Mouse (Mus musculus) urinary bladder, postnatal 4 days (tissue): ENCODE measurements around the gene Ahcyl1.

Experiments used
- DNase-seq, 2 experiments: peaks; one replicate each; pipeline ENCODE4 v3.0.0; 2021 to 2022; ENCODE audit warnings: low spot score in 2 of 2

Gene Ahcyl1

GRCm38 (mm10) chr3:107703675-107704370 is 7.5 kb upstream of the Ahcyl1 start:
- peak in 1 of 2 experiments; percentile 24 for DNase-seq

DNA sequence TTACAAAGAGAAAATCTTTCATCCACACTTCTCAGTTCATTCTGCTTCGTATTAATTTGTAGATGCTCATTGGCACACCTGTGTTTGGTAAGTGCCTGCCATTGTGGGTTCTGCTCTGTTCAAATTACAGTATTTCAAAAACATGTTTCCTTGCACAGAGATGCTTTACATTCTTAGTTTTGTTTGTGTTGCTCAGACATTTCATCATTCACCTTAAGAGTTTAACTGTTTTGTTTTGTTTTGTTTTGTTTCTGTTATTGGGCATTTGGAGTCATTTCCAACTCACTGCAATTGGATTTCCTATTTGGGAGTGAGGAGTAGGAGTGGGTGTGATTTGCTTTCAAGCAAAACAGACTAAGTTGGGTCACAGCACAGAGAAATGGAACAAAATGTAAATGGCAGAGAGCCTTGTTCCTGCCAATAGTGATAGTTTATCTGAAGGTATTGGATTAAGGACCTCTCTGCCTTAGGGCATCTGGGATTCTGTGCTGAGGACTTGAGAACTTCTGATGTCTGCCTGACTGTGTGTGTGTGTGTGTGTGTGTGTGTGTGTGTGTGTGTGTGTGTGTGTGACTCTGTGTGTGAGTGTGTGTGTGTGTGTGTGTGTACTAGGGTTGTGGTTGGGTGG is 5.5 kb upstream of the Ahcyl1 start:
- no peak for DNase-seq

GRCm38 (mm10) chr3:107700625-107701024 is 4.3 kb upstream of the Ahcyl1 start:
- no peak for DNase-seq

GRCm38 (mm10) chr3:107696910-107697309 is 550 bp upstream of the Ahcyl1 start:
- DNase-seq: no peak

DNA sequence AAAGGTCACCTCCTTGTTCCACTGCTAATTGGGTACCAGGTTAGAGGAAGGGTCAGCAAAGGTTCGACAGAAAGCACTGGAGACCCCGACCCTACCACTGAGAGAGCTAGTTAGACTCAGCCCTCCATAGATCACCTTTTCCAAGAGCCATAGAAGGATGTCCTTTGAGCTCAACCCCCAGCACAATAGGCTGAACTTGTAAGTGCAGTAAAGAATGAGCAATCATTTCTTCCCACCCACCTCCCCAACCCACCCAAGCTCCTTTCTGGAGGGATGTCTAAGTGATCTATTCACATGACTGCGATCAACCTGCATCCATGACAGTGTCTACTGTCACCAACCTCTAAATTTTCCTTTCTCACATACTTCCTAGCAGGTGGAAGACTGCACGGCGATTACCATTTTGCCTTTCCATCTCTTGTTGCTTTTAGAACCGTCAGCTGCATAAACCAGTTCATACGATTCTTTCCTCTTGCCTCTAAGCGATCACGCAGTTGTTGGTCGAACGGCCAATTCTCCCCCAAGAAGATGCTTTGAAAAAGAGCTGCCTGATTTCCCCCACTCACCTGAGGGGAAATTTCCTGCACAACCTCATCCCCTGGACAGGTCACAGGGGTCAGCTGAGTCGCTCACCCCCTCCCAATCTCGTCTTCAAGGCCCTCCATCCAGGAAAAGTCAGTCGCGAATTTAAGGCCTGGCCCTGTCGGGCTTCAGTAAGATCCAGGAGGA is 977 bp downstream of the Ahcyl1 start:
- DNase-seq: no peak

GRCm38 (mm10) chr3:107694256-107694900 is 2.0 kb downstream of the Ahcyl1 start:
- no peak for DNase-seq

- DNase-seq: no peak
These were observed 6.0 kb downstream of the Ahcyl1 start for GRCm38 (mm10) chr3:107690366-107690765.

- DNase-seq: no peak
These were observed 7.1 kb downstream of the Ahcyl1 start for GRCm38 (mm10) chr3:107689245-107689644.

- no peak for DNase-seq
These were observed 8.1 kb downstream of the Ahcyl1 start for GRCm38 (mm10) chr3:107688236-107688635.

- DNase-seq: no peak
These were observed 9.9 kb downstream of the Ahcyl1 start for GRCm38 (mm10) chr3:107686276-107686977.

DNA sequence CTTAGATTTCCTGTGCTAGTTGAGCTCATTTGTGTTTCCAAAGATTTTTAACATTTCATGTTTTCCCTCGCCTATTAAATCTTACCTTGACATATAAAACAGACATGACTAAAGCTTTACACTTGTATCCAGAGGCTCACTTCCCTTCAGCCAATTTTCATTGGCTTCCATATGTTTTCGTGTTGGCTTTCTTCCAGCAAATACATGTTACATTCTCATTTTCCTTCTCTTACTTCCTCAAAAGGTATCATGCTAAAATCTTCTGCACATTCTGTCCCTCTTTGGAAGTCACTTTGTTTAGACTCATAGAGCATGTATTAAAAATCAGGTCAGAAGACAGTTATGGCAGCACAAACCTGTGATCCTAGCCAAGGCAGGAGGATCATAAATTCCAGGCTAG is 10.7 kb downstream of the Ahcyl1 start:
- DNase-seq: no peak

DNA sequence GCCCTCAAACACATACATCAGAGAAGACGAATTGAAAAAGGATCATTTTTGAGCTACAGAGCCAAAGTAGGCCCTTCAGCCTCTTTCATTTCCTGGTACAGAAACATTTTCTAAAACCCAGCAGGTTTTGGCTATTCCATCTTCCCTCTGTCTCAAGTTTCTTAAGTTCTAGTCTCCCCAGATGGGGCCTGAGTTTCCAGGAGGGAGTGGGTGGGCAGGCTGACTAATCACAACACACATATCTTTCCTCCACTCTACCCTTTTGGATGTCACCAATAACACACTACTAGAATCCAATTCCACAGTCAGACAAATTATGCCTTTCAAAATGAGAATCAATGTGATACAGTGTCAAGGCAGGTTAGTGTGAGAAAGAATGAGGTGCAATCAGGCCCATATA is 12.8 kb downstream of the Ahcyl1 start:
- DNase-seq: no peak

DNA sequence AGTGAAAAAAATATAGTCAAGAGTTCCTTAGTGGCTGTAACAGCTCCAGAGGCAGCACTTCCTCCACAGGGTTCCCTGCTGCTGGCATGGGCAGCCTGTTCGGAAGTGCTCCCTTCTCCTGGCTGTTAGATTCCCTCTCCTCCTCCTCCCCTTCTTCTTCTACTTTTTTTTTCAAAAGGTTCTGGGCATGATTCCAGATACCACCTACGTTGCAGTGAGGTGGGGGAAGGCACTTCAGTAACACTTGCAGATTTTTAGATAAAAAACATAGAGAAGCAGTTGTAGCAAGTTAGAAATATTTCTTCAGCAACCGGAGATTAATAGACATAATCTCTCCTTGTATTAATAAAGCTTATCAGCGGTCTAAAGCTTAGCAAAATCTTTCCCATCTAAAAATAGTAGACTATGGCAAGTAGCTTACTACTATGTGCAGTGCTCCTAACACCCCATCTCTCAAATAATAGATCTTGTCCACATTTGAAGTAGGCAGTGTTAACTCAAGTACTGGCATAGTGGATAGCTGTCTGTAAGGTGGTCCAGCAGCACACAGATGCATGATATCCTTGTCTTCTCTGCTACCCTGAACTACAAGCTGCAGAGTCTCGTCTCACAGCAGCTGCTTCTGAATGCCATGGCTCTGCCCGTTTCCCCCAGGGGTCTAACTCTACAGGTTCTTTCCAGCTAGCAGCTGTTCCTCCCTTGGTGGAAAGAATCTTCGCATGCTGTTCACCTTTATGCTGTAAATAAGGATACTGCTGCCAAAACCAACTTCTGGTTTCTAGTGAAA is 15.4 kb downstream of the Ahcyl1 start:
- no peak for DNase-seq

DNA sequence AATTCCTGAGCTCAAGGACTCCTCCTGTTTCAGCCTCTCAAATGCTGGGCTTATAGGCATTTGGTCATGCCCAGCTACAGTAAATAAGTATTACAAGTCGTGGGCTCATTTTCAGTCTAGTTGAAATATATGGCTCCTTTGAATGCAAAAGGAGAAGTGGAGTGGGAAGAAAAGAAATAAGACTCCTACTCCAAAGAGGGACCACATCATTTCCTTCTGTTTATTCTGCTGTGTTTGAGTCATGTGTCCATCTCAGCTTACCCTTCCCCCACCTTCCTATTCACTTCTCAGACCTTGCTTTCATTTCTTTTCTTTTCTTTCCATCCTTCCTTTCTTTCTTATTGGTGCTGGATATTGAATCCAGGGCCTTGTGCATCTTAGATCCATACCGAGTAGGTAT is 24.9 kb downstream of the Ahcyl1 start:
- DNase-seq: no peak

DNA sequence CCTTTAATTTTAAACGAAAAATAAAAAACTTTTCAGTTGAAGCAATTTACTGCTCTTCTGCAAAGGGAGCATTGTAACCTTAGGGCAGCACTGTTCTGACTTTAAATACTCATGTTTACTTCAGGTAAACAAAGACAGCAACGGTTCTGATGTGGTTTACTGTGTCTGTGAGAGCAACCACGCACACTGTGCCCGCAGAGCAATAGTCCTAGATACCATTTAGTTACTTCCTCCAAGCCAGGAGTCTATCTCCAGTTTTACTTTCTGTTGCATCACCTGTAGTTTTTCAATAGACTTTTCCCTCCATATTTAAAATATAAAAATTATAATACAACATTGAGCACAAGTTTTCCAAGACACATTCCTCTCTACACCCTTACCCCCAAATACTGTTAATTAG is 25.9 kb downstream of the Ahcyl1 start:
- no peak for DNase-seq

DNA sequence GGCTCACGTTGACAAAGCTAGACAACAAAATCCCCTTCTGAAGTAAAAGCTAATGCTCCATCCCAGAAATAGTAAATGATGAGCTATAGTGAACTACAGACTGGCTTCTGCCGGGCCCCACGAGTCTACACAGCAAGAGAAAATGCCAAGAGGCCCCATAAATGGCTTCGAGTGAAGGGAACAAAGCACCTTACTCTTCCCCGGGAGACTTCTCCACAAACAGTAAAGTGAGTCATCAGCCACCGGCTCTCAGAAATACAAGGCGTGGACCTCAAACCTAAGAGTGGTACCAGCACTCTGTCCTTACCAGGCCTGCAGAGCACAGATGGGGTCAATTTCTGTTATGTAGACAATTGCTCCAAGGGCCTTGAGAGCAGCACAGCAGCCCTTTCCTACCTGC is 27.6 kb downstream of the Ahcyl1 start:
- DNase-seq: no peak

DNA sequence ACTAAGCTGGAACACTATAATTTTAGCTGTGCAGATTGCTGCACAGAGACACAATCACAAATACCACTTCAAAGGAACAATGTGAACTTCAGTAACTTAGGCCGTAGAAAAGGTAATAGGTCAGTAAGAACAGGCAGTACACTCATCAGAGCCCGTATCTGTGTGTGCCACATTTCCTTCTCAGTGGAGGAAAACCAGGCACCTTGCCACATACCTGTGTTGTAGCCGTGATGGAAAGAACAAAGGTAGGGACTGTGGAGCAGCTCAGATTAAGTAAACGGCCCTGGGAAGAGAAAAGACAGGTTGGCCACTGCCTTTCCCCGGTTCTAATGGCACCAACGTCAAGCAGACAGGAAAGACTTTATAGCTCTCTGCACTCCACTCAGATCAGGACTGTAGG is 28.9 kb downstream of the Ahcyl1 start:
- DNase-seq: no peak

DNA sequence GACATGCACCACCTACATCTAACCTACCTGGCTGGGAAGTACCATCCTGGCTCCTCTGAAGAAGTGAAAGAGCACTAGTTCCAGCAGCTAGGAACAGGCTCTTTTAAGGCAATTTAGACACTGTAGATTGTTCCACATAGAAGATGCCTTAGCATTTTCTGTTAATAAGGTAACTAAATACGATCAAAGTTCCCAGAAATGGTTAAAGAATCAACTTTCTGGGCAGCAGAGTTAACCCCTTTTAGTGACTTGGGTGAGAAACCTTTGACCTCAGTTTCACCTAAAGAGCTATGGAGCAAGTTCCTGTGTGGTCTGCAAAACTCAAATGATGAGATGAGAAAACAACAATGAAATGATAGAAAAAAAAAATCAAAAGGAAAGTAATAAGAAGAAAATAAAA is 31.7 kb downstream of the Ahcyl1 start:
- DNase-seq: no peak

GRCm38 (mm10) chr3:107659000-107659399 is 37.4 kb downstream of the Ahcyl1 start:
- no peak for DNase-seq

DNA sequence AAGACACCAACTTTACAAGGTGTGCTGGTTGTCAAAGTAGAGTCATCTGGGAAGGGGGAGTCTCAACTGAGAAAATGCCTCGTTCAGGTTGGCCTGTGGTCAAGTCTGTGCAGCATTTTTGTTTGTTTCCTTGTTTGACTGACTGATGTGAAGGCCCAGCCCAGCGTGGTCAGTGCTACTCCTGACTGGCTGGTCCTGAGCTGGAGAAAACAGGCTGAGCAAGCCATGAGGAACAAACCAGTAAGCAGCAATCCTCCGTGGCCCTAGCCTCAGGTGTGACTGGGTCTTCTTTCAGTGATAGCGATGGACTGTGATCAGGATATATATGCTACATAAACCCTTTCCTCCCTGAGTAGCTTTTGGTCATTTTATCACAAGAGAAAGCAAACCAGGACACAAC is 39.5 kb downstream of the Ahcyl1 start:
- DNase-seq: no peak

DNA sequence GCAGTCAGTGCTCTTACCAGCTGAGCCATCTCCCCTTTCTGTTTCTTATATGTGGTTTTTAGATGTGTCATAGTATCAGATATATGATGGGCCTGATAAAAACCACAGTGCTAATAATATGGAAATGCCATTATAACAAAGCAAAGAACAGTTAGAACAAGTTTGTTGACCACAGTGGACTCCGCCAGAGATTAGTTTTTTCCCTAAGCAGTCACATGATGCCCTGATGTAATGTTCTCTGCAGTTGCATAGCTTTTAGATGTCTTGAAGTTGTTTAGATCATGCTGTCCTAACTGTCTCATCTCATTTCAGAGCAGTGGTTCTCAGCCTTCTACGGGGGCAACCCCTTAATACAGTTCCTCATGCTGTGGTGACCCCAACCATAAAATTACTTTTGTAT is 40.2 kb downstream of the Ahcyl1 start:
- no peak for DNase-seq
